Mouse (Mus musculus): Measurements from ENCODE around the gene Car3.

Gene Car3

DNA sequence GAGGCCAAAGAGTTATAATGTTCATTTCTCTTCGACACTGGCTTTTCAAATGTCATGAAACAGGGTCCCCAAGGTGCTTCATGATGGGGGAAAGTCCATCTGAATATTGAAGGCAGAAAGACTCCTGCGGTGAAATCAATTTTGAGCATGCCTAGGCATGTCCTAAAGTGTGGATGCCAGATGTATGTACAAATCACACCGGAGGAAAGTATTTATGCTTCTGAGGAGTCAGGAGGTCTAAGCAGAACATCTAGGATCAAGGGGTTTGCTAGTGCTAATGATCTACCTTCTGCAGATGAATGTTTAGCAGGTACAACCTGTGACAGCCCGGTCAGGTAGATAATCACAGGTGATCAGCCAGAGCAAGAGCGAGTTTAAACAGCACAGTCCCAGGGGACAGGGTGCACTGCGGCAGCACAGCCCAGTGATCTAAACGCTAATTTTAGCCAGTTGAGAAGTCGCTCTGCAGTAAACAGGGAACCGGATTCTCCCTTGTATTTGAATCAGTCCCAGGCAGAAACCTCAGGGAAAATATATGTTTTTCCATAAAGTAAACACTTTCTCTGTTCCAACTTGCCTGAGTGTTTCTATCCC lies 13.1 kb downstream of the Car3 start:
- no peak for DNase-seq (ENCODE audit: low read depth)

DNA sequence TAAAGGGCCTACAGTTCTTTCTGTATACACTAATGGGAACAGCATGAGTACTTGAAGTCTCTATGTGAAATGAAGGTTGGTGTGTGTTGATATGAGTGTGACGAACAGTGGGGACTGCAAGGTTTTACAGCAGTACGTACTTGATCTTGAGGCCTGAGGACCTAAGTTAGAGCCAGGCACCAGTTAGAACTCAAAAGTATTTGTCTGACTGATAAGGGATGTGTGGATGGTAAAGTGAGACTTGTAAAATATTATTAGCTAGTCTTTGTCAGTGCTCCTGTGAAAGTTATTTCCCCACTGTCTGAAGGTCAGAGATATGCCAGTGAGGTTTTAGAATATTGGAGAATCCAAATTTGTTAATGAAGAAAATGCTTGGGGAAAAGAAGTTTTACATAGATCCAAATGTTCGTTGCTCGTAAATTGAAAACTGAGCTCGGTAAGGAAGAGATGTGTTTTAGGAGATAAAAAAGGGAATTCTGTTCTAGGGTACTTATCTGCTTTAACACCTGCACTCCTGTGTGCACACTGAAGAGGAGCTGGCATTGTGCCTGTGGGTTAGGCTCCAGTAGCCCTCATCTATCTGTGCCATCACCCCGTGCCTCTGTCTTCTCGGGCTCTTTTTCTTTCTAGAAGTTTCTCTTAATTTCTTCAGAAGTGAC lies 14.1 kb downstream of the Car3 start:
- DNase-seq (ENCODE audit: low read depth): no peak

- no peak for DNase-seq (ENCODE audit: low read depth)
Measured at GRCm38 (mm10) chr3:14878749-14879223, 15.5 kb downstream of the Car3 start.

DNA sequence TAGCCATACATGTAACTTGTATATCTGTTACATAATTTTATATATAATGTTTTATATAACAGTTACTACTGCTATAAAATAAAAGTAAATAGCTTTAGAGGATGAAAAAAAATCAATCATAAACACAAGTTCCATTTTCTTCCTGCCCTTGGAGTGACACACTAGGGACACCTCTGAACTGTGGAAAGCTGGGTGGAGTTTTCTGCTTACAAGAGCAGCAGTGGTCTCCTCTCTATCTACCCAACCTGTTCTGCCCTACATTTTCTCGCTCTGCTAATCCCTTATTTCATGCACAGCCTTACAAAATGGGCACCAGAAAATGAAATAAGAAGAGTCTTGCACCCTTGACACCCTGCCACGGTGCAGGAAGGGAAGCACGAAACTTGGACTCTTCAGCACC lies 16.0 kb downstream of the Car3 start:
- no peak for DNase-seq (ENCODE audit: low read depth)

- no peak for DNase-seq (ENCODE audit: low read depth)
Measured at GRCm38 (mm10) chr3:14880277-14880676, 17.0 kb downstream of the Car3 start.

GRCm38 (mm10) chr3:14882005-14882404 lies 18.7 kb downstream of the Car3 start:
- no peak for DNase-seq (ENCODE audit: low read depth)

DNA sequence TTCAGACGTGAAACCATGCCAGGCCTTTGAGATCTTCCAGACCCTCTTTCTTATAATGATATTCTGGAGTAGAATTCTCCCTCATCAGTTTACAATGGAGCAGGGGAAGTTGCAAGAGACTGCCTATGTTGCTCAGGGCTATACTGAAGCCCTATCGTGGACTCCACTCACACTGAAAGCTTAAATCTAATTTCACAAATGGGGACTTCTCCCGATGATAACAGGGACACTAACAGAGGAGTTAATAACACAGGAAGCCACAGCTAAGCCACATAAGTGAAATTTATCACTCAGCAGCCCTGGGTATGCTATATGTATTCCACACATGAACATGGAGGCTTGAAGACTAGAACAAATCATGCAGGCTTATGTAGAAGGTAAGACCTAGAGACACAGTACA lies 19.4 kb downstream of the Car3 start:
- DNase-seq (ENCODE audit: low read depth): no peak

GRCm38 (mm10) chr3:14884826-14885225 lies 21.5 kb downstream of the Car3 start:
- DNase-seq (ENCODE audit: low read depth): no peak

DNA sequence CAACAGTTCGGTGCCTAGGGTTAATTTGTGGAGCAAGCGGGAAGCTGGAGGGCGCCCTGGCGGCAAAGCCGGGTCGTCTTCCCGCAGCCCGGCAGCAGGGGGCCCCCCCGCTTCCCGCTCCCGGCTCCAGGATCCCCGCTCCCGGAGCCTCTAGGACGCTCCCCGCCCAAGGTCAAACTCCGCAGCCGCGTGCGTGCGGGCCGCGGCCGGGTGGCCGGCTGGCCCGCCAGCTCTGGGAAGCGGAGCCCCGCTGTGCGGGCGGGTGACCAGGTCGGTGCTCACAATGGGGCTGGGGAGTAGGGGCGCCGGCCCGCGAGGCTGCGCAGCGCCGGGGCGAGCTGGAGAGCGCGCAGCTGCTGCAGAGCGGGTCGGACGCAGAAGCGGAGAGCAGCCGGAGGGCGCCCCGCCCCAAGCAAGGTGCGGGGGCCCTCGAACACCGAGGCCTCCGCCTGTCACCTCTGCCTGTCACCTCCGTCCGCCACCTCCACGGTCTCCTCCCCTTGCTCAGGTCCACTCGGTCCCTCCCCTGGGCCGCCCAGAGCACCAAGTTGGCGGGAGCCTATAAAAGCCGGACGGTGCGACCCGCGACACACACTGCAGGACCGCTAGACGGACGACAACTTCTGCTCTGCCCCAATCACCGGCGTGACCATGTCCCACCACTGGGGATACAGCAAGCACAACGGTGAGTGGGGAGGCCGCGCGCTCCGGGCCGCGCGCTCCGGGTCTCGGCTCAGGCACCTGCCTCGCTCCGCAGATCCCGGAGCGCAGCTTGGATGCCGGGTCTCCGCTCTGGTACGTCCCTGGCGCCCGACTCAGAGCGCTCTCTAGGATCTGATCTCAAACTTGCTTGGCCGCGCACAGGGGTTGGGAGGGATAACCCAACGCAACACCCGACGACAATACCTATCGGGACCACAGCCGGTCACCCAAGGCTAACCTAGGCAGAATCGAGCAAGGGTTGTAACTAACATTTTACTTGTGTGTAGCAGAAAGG lies 23.1 kb downstream of the Car3 start, which contains the start of gene Car2:
Gene Car2 (plus strand): TSS at position 172 of the 997 bp plus-strand sequence.
- no peak for DNase-seq (ENCODE audit: low read depth)

DNA sequence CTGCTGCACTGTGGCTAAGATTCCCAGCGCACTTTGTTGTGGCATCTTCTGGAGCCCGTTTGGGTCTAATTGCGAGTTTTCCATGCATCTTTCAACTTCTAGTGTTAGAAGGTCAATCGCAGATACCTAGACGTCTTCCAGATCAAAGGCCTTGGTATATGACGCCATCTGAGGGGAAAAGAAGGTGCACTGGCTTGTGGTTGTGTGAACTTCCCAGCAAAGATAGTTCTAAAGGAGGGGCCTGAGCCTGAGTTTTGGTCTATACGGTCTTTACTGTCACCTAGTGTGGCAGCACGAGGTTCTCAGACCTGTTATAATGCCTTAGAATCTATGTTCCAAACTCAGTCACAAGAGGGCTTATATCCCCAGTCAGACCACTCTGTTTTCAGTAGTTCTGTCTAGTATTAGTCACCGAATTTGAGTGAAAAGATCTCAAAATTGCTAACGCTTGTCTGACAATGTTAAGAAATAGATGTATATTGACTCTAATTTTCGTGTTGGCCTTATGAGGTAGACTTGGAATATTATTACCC lies 23.9 kb downstream of the Car3 start:
- no peak for DNase-seq (ENCODE audit: low read depth)

DNA sequence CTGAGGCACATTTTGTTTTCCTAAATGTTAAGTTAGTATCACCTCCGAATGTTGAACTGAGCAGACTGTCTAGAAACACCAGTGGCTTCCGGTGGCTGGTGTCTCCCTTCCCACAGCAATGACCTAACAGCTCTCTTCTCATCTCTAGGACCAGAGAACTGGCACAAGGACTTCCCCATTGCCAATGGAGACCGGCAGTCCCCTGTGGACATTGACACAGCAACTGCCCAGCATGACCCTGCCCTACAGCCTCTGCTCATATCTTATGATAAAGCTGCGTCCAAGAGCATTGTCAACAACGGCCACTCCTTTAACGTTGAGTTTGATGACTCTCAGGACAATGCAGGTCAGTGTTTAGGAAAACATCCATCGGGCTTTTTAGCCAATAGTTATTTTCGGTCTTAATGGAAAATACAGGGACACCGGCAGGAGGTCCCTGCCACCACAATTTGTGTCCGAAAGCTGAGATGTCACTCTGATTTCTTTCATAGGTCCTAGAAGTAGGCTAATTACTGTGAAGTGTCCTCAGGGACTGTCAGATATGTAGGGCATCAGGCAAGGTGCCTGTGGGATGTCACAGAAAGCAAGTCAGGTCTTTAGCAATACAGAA lies 24.5 kb downstream of the Car3 start:
- DNase-seq (ENCODE audit: low read depth): no peak

DNA sequence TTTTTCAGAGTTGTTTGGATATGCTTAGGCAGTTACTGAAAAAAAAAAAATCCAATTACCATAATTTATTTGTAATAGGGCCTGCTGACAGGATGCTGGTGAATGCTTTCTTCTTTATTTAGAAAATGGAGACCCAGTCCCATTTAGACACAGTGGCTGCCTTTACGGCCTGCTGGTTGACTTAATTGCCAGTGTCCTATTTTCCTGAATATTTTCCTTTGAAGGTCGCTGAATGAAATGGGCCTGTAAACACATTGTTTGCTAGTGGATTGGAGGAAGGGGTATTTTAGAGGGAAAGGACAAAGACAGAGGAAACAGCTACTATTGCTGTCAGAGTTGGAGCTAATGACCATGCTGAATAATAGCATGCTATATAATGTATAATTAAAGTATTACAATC lies 25.2 kb downstream of the Car3 start:
- no peak for DNase-seq (ENCODE audit: low read depth)

GRCm38 (mm10) chr3:14889085-14889484 lies 25.8 kb downstream of the Car3 start:
- DNase-seq (ENCODE audit: low read depth): no peak

DNA sequence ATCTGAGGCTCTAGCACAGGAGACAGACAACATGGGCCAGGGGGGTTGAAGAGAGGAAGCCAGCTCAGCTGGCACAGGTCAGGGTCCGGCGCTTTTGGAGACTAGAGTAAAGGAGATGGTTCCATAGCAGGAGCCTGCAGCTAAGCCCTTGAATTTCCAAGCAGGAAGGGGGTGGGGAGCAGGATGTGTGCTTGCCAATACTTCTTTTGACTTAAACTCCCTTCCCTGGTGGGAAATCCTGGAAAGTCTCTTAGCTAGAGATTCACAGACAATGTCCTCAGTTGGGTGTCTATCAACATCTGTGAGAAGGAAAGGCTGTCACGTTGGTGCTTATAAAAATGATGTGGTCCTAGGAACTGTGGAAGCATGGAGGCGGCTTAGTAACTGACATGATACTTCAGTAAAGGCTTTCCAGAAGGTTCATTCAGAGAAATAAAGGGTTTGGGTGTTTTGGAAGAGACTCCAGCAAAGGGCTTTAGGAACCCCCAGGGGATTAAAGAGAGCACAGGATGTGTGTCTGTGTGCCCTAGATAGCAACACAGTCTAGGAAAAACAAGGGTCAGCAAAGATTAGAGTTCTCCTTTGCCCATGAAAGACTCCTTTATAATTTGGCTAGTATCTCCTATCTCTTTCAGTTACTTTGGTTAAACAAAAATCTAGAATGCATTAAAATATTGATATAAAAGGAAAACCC lies 26.6 kb downstream of the Car3 start:
- DNase-seq (ENCODE audit: low read depth): no peak

DNA sequence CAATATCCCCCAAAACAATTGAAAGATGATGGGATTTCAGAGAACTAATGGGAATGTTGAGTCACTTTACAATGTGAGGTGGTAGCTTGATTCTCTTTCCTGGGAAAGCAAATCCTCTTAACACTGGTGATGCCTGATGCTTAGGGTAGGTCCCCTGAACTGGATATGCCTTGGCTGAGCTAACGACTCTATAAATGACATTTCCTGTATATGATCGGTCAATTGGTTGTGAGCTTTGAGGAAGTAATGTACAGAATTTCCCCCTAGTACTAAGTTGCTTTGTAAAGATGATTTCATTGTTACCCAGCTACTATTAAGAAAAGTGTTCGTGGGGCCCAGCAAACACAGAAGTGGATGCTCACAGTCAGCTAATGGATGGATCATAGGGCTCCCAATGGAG lies 29.7 kb downstream of the Car3 start:
- DNase-seq (ENCODE audit: low read depth): no peak

- DNase-seq (ENCODE audit: low read depth): no peak
Measured at GRCm38 (mm10) chr3:14893700-14894099, 30.4 kb downstream of the Car3 start.

DNA sequence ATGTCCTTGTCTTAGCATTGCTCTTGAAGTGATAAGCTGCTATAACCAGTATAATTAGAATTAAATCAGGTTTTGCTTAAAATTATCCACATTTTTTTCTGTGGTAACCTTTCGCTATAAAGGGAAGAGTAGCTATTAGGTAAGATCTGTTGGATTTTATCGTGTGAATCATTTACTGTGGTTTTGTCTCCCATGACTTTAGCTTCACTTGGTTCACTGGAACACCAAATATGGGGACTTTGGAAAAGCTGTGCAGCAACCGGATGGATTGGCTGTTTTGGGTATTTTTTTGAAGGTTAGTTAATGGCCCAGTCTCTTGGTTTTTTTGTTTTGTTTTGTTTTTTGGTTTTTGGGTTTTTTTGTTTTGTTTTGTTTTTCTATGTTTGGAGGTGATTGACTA lies 32.0 kb downstream of the Car3 start:
- DNase-seq (ENCODE audit: low read depth): no peak

GRCm38 (mm10) chr3:14897770-14898169 lies 34.5 kb downstream of the Car3 start:
- DNase-seq (ENCODE audit: low read depth): no peak

DNA sequence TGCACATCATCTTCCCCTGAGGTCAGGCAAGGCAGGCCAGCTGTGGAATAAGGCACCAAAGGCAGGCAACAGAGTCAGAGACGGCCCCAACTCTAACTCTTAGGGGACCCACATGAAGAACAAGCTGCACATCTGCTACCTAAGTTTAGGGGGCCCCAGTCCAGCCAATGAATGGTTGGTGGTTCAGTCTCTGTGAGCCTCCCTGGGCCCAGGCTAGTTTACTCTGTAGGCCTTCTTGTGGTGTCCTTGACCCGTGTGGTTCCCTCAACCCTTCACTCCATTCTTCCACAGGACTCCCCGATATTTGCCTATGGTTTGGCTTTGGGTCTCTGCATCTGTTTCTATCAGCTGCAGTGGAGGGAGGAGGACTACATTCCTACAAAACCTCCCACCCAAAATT lies 40.1 kb downstream of the Car3 start:
- DNase-seq (ENCODE audit: low read depth): no peak

- DNase-seq (ENCODE audit: low read depth): no peak
Measured at GRCm38 (mm10) chr3:14904165-14904564, 40.9 kb downstream of the Car3 start.

DNA sequence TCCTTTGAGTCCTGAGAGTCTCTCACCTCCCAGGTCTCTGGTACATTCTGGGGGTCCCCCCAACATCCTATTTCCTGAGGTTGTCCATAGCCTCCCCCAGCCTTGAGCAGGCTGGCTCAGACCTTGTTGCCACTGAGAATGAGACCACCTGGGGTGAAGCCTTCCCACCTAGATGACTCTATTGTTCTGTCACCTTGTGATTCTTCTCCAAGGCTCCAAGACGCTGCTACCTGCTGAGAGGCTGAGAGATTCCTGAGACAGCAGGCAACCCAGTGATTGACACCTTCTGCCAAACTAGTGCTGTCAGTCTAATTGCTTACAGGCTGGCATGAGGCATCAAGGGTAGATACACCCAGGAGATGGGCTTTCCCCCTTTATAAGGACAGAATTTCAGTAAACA lies 44.0 kb downstream of the Car3 start:
- no peak for DNase-seq (ENCODE audit: low read depth)
